Mouse (Mus musculus): ENCODE results near the gene Best2. TPM values are rescaled to one million over a fixed set of nuclear protein-coding genes. Genes with fewer than 3 reads are reported as not detected.
A peak's percentile ranks its signal among the peaks of the same experiment; 100 is the strongest.

The Best2 gene
- total RNA-seq, 2 experiments from 2014 or later, result not detected

DNA sequence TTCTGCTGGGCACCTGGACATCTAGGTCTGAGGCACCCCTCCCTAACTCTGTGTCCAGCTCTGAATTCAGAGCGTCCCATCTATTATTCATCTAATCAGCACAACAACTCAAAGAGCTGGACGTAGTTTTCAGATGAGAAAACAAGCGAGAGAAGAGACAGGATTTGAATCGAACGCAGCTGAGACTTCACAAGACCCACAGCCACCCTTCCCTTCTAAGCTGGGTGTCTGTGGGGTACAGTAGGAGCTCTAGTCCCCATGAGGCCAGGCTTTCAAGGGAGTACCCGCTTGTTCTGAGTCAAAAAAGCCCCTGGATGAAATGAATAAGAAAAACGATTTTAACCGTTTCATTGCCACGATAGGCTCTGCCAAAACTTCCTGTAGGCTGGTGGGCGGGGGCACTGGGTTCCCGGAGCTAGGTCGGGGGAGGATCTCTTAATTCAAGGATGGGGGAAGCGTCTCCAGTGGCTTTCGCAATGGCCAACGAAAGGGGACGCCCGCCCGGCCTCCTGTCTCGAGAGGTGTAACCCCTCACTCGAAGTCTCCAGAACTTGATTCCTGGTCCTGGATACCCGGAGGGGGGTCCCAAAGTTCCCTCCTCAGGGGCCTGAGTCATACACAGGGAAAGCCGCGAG lies 29.2 kb downstream of the Best2 start:
- no peak for DNase-seq
- intact Hi-C loops (cut with DNase I), result no loop called here

DNA sequence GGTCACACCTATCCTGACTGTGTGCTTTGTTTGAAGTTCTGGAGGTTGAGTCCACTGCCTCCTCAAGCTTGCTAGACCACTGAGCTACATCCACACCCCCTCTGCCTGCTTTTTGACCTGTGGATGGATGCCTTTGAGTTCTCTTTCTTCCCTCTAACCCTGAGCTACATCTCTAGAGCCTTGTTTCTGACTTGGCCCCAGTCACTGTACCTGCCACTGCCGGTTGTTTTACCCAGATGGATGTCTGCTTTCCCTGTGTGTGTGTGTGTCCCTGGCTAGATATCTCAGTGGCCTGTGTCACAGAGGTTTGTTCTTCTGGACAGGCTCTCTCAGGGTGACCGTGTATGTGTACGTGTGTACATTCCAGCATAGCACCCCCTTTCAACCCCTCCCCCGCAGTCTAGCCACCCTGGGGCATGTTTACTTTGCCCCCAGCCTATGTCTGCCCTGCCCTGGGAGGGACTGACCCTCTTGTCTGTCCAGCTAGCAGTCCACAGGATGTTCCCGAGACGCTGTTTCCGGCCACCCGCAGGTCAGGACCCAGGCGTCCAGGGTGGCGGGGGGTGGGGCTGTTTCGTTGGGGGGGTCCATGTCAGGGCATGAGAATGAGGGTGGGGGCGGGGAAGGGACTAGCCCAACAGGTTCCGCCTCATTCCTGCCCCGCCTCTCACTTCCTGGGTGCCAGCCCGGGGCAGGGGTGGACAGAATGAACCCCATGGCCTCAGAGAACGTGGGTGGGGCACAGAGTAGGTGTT lies 29.9 kb downstream of the Best2 start:
- intact Hi-C loops (cut with DNase I), result no loop called here
- DNase-seq, result no peak

DNA sequence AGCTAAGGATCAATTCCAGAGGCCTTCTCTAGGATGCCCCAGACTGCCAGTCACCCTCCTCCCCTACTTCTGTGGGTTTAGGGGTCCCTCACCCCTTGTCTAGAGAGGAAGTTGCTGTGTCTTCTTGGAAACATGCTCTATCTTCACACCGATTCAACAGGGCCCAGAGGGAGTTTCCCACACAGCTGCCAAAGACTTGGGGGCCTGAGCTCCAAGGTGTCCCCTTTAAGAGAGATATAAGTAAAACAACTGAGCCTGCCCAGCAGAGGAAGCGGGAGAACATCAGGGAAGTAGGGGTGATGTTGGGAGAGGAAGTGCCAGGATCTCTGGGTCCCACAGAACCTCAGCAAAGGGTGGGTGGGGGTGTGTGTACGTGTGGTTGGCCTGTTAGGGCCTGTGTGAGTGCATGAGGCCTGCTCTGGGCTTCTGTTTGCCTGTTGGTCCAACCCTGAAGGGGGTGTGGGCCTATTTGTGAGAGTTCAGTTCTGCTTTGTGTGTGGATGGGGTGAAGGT lies 31.8 kb downstream of the Best2 start:
- intact Hi-C loops (cut with DNase I), result no loop called here
- no peak for DNase-seq

DNA sequence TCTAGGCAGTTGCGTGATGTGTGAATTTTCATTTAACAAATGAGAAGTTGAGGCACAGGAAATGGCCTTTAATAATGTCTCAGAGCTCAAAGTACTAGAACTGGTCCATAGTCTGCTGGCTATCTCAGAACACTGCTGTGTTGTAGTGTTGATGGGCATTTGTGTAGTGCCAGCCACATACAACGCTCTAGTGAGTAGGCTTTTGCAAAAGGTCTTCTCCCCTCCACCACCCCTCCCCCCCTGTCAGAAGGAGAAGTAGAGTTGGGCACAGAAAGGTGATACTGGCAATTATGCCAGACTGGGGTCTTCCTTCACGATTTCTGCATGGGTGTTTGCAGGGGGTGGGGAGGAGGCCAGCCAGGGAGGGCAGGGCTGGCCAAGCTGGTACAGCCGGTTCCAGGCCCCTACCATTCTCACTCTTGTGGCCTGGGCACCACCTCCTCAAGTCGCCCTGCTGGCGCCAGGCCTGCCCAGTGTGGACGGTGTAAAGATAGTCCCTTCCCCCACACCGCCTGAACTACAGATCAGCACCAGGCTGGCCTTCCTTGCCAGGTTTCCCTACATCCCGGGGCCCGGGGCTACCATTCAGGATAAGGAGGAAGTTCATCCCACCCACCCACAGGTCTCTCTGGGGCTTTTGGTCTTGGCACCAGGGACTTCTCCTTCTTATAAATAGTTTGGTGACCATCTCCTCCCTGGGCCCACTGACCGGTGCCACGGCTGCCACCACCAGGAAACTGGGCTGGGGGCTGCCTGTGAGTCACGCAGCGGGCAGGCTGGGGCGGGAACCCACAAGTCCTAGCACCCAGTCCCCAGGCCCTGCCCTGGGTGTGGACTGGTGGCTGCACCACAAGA lies 32.5 kb downstream of the Best2 start:
- DNase-seq, result no peak
- intact Hi-C loops (cut with DNase I), result no loop called here

DNA sequence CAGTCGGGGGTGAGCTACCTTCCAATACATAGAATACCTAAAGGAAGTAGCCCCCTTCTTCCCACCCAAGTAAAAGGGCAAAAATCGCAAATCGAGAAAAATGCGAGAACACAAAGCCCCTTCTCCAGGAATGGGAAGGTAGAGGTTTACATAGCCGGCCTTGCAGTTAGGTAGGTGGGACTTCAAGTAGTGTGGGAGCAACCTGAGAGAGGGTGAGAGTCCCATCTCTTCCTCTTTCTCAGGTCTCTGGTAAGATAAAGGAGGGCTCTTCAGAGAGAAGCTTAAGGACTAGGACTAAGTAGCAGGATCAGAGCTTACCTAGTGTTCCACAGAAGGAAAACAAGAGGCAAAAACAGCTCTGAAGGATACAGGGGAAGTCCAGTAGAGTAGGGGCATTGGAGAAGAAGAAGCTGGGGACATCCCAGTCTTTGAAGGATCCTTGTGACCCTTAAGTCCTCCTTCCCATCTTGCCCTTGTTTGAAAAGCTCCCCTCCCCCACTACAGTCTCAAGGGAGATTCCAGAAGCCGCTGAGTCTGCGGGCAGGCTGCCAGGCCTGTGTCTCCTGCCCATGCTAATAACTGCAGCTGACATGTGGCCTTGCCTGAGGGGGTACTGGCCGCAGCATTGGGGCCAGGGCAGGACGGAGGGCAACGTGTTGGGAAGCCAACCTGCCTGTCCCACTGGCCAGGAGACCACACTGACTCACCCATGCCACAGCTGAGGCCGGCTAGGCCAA lies 33.5 kb downstream of the Best2 start:
- DNase-seq, result peak; percentile 83
- intact Hi-C loops (cut with DNase I), result no loop called here

DNA sequence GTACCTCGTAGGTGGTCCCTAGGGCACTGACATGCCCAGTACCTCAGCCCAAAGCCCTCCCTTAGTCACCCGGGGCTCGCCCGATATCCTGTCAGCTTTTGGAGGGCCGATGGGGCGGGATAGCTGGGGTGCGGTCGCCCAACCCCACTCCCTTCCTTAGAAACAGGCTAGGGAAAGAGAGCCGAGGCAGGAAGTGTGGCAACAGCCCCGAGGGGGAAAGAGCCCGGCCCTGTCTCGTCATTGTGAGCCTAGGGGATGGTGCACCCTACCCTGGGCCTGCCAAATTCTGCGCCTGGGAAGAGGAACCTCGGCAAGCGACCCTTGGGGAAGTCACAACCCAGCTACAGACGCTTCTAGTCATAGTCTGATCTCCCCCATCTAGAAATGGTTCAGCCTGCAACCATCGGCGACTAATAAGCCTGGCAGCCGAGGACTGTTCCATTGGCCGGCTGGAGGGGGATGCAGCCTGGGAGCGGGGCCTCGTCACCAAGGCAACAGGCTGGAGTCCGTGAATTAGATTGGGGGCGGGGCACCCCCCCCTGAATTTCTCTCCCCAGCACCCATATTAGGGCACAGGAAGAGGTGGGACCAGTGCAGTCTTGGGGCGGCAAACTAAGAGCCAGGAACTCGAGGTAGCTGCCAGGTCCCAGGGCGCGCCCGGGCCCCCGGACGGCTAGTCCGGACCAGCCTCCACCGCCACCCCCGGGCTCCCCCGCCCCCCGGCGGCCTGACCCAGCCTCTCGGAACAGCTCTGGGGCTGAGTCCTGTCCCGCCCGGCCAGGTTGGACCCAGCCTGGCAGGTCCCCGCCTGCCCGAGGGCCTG lies 34.5 kb downstream of the Best2 start:
- peak; percentile 88 for DNase-seq
- intact Hi-C loops (cut with DNase I), result no loop called here

DNA sequence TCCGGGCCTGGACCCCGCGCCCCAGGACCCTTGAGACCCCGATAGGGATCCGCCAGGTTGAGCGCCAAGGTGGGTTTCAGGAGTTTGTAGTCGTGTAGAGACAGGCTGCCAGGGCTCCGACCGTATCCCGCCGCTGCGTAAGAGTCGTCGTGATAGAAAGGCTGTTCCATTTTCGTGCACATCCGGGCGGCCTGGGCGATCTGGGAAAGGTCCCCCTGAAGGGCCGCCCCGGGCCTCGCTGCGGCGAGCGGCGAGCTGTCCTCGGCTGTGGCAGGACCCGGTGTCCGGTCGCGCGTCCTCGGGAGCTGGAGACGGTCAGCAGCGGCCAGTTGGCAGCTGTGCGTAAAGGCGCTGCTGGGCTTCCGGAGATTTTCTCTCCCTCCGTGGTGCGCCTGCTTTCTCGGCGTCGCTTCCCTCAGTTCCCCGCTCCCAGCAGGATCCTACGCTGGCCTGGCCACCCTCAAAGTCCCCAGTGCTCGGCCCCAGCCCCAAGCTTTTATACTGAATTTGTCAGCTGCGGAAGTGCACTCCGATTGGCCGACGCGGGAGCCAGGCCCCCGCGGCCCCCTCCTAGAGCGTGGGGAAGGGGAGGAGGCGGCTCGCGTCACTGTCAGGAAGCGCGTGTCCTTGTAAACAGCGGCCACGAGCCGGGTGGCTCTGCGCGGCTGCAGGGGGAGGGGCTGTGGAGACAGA lies 35.9 kb downstream of the Best2 start, which contains the start of gene Junb:
Gene Junb (minus strand): TSS at position 471 of the 693 bp plus-strand sequence.
- intact Hi-C loops (cut with DNase I), result no loop called here
- peak; percentile 78 for DNase-seq

DNA sequence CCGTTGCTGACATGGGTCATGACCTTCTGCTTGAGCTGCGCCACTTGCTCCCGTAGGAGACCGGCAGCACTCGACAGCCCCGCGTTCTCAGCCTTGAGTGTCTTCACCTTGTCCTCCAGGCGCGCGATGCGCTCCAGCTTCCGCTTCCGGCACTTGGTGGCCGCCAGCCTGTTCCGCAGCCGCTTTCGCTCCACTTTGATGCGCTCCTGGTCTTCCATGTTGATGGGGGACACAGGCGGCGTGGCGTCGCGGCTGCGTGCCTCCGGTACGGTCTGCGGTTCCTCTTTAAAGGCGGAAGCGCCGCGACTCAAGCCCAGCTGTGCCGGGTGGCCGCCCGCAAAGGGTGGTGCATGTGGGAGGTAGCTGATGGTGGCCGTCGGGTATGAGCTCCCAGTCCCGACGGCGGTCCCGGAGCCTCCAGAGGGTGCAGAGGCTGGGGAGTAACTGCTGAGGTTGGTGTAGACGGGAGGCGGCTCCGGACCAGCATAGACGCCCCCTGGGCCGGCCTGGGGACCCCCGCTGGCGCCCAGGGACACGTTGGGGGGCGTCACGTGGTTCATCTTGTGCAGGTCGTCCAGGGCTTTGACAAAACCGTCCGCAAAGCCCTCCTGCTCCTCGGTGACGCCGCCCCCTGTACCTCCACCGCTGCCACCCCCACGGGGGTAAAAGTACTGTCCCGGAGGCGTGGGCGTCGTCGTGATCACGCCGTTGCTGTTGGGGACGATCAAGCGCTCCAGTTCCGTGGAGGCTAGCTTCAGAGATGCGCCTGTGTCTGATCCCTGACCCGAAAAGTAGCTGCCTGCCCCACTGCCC lies 36.7 kb downstream of the Best2 start:
- intact Hi-C loops (cut with DNase I), result no loop called here
- DNase-seq, result peak; percentile 46

DNA sequence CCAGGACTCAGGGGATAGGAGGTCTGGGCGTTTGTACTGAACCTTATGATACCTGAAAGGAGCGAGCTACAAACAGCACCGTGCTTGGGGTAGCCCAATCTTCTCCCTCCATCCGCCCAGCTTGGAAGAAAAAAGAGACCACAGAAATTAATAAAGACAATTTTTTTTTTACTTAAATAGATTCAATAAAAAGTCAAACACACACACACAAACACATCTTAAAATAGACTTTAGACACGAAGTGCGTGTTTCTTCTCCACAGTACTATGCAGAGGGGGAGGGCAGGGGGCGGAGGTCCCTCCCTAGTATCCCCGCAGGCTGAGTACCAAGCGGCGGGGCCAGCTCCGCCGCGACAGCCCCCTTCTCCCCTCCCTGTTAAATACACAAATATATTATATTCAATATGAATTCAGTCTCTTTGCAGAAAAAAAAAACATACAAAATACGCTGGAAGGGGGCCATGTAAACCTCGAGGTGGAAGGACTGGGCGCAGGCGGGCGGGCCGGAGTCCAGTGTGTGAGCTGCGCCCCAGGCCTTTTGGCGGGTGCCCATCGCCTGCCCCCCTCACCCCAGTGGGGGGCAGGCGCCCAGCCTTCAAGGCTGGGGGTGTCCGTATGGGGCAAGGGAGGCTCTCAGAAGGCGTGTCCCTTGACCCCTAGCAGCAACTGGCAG lies 37.4 kb downstream of the Best2 start:
- no peak for DNase-seq
- intact Hi-C loops (cut with DNase I), result no loop called here

DNA sequence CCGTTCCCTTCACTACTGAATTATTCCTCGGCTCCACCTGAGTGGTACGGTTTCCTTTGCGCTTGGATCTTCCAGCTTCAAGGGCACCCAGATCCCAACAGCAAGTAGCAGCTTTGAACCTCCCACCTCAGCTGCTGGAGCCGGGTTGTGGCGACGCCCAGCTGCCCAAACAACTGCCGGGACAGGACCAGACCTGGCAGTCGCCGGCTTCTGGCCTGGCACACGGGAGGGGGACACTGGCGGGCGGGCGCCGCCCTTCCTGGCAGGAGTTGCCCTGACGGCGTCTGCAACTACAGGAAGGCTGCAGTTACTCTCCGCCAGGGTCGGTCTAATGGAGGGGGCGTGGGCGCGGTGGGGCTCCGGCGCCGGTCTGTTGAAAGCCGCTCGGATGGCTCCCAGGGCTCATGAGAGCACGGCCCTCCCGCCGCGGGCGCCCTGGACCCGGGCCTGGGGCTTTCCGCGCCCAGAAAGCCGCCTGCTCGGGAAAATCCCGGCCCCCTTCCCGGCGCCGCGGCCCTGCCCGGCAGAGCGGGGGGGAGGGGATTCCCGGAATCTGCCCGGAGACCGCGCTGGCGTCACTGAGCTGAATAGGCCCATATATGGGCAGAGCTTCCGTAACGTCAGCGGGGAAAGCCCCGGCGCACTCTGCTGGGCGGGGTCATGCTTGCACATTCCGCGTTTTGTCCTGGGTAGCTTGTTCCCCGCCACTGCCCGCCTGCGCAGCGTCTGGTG lies 38.1 kb downstream of the Best2 start:
- DNase-seq, result peak; percentile 92
- intact Hi-C loops (cut with DNase I), result no loop called here

DNA sequence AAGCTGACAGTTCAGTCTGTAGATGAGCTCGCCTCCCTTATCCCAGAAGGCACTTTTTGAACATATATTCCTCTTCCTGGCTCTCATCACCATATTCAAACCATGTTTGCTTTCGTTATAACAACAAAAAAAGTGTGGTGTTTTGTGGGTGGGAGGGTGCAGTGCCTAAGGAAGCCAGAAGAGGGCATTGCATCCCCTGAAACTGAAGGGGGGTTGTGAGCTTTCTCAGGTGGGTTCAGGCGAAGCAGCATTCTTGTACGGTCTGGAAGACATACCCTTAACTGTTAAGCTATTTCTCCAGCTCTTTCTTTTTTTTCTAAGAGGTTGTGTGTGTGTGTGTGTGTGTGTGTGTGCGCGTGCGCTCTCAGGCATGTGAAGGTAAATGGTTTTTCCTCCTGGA lies 38.9 kb downstream of the Best2 start:
- DNase-seq, result peak; percentile 64
- intact Hi-C loops (cut with DNase I), result no loop called here

DNA sequence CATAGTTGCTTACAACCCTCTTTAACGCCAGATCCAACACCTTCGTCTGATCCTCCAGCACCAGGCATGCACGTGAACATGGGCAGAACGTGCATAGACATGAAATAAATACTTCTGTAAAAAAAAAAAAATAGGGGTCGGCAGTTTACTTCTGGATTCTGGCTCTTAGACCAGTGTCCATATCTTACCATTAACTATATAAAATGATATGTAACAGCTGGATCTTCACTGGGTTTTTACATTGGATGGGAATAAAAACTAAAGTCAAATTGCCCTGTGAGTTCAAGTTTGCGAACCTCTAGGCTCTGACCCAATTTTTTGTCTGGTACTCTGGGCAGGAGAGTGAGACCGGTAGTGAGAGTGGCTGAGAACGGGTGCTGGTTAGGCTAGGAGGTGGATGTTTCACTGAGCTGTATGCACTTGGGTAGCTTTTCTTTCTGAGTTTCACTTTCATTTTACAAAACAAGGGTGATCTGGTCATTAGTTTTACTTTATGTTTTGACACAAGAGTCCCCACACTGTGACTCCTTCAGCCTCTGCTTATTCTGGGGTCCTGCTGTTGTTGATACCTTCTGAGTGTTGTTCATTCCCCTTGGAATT lies 39.7 kb downstream of the Best2 start:
- intact Hi-C loops (cut with DNase I), result no loop called here
- DNase-seq, result no peak

DNA sequence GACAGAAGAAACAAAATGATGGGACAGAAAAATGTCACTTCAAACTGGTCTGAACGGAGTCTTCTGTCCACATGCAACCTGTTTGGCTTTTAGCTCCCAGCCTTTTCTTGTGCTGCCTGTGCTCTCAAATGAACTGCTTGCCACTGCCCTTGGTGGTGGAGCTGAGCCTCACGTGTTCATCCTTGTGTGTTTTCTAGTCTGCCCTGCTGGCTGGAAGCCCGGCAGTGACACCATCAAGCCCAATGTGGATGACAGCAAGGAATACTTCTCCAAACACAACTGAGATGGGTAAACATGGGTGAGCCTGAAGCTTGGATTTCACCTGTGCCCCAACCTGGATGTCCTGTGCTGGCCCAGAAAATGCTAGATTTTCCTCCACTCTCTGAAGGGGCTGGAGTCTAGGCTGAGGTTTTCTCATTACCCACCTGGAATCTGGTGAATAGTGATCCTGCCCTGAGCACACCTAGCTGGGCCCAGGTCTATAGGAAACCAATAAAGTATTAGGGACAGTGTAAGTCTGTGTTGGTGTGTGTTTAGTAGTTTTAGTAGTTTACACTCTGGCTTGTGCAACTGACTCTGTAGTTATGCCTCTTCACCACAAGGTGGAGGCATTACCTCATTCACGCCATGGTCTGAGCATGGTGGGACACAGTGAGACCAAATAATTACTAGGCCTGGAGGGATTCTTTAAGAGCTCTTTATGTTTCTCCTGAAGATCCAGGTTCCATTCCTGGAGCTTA lies 40.4 kb downstream of the Best2 start:
- DNase-seq, result peak; percentile 36
- intact Hi-C loops (cut with DNase I), result no loop called here

DNA sequence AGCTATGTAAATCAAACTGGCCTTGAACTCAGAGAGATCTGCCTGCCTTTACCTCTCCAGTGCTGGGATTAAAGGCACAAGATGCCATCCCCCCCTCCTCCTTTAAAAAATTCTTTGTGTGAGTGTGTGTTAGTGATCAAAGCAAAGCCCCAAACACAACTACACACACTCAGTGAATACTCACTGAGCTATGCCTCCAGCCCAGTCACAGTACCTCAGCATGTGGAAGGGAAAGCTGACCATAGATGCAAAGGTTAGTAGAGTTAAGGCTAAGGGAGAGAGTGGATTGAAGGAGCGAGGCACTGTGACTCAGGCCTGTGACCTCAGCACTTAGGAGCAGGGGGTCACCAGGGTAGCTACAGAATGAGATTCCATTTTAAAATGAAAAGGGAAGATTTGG lies 41.3 kb downstream of the Best2 start:
- intact Hi-C loops (cut with DNase I), result no loop called here
- no peak for DNase-seq

DNA sequence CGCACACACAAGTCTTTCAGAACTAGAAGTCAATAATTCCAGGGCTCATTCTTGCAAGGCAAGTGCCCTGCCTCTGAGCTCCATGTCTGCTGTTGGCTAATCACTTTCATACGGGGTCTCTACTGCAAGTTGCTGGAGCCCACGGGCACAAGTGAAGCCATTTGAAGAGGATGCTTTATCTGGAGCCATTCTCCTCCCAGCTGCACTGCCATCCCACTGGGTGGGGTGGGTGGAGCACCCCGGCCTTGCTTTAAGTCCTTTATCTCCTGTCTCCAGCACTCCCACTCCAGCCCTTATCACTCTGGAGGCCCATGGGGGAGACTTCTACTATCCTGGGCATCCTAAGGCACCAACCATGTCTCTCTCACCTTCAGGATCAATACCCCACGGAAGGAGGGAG lies 43.4 kb downstream of the Best2 start:
- DNase-seq, result no peak
- intact Hi-C loops (cut with DNase I), result no loop called here

Data from left cerebral cortex, postnatal 4 days (tissue).